Mouse (Mus musculus) neural tube, embryonic 15.5 days (tissue): ENCODE data around the gene Zc3h12d. TPM values are rescaled to one million over a fixed set of nuclear protein-coding genes. Genes with fewer than 3 reads are reported as not detected.

ENCODE experiments used
- ATAC-seq: fragments of 200-750 bp; cut with Nextera tagmentation; 2 replicates; pipeline ENCODE4 v1.8.0; 2017; ENCODE audit warnings: mild to moderate bottlenecking, moderate TSS enrichment, moderate library complexity; ENCODE audit not compliant: low FRiP score
- H3K27ac ChIP-seq: fragments of 300-500 bp; sonication (generic); replicated peaks from 2 replicates; pipeline ENCODE4 v1.5.1; 2015; ENCODE audit warnings: mild to moderate bottlenecking, inconsistent platforms
- H3K27me3 ChIP-seq: fragments of 300-500 bp; sonication (generic); replicated peaks from 2 replicates; pipeline ENCODE4 v1.6.1; 2015; ENCODE audit warnings: inconsistent platforms
- H3K36me3 ChIP-seq: fragments of 300-500 bp; sonication (generic); 2 replicates; pipeline ENCODE4 v1.6.1; 2015; ENCODE audit warnings: inconsistent platforms
- H3K4me1 ChIP-seq: fragments of 300-500 bp; sonication (generic); 2 replicates; pipeline ENCODE4 v1.6.1; 2015; ENCODE audit warnings: inconsistent platforms
- H3K4me2 ChIP-seq: fragments of 300-500 bp; sonication (generic); 2 replicates; pipeline ENCODE4 v1.6.1; 2015; ENCODE audit warnings: inconsistent platforms, mild to moderate bottlenecking, moderate library complexity
- H3K4me3 ChIP-seq: fragments of 300-500 bp; sonication (generic); replicated peaks from 2 replicates; pipeline ENCODE4 v1.5.1; 2015; ENCODE audit warnings: mild to moderate bottlenecking, inconsistent platforms
- H3K9ac ChIP-seq: fragments of 300-500 bp; sonication (generic); replicated peaks from 2 replicates; pipeline ENCODE4 v1.6.1; 2015; ENCODE audit warnings: mild to moderate bottlenecking, inconsistent platforms
- H3K9me3 ChIP-seq: fragments of 300-500 bp; sonication (generic); replicated peaks from 2 replicates; pipeline ENCODE4 v1.6.1; 2016; ENCODE audit warnings: inconsistent platforms
- WGBS: fragments of 180-500 bp; shearing (Covaris S2); methylation state at CpG from one replicate; pipeline ENCODE4 v1.1.7; 2015; ENCODE audit warnings: mixed read lengths; 5-methylcytosine and 5-hydroxymethylcytosine counted together
- microRNA-seq: library from miRNA; unstranded; fragments of <30 nt; microRNA quantifications from one replicate; pipeline ENCODE4, GENCODE M21; 2017
- polyA plus RNA-seq: library from polyadenylated mRNA; unstranded; fragments of >200 nt; fragmentation: Nextera tagmentation; extraction: Ambion mirVana; gene quantifications from 2 replicates; pipeline ENCODE4 v1.2.1, GENCODE M21; 2015

Gene Zc3h12d
- polyA plus RNA-seq, 1 experiment from 2014 or later = 0.19 TPM

DNA sequence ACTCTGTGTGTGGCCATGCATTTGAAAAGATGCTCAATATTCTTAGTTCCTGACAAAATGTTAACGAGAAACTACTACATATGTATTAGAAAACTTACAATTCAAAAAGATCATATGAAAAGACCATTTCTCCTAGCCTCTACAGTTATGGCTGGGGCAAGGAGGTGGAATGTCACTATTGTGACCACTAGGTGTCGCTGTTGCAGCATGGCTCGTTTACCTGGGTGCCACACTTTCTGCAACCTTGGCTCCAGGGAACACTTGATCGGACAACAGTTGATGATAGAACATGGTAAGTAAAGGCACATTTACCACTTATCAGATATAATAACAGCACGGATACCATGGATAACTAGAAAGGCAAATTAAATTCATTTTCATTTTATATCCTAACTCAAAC, 51.3 kb downstream of the Zc3h12d start:
- 6% methylated on average over 5 of the region's 5 CpGs for WGBS
- no peak overlapping the region for H3K4me2 ChIP-seq
- H3K9me3 ChIP-seq = no peaks in the 10 kb centered on the region
- no peaks in the 10 kb centered on the region for H3K27me3 ChIP-seq
- no peak overlapping the region for H3K9ac ChIP-seq
- H3K4me1 ChIP-seq = no peaks in the 10 kb centered on the region
- ATAC-seq = peak; percentile 82
- H3K4me3 ChIP-seq = no peak overlapping the region
- H3K27ac ChIP-seq = no peak overlapping the region
- no peaks in the 10 kb centered on the region for H3K36me3 ChIP-seq

DNA sequence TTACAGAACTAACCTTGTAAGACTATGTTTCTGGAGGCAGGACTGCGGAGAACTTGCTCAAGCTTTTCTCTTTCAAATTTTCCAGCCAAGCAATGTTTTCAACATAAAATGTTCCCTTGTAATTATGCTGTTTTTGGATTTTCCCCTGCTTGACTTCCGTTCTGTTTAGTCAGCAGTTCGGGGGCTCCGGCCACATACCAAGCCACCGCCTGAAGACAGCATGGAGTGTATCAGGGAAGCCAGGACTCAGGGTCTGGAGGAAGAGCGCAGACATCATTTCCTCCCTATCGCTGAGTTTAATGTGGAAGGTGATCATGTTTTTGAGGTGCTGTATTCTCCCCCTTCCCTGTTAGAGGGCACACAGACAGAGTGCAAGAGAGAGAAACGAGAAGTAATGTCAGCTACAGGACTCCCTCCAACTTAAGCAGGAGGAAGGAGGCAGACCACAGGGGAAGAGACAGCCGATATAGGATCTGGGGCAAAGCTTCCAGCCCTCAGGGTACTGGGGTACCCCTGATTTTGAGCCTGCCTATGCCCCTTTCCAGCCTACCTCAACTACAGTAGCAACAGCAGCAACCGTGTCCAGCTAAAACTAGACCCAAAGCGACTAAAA, 56.1 kb downstream of the Zc3h12d start:
- Histone ChIP-seq H3K4me1 (no peaks in the 10 kb centered on the region), H3K4me3 (no peak overlapping the region), H3K9ac (no peak overlapping the region), H3K9me3 (no peaks in the 10 kb centered on the region), H3K36me3 (no peaks in the 10 kb centered on the region), H3K4me2 (no peak overlapping the region), H3K27ac (no peak overlapping the region), H3K27me3 (no peaks in the 10 kb centered on the region)
- 91% methylated on average over 11 of the region's 11 CpGs for WGBS
- ATAC-seq = no peak

DNA sequence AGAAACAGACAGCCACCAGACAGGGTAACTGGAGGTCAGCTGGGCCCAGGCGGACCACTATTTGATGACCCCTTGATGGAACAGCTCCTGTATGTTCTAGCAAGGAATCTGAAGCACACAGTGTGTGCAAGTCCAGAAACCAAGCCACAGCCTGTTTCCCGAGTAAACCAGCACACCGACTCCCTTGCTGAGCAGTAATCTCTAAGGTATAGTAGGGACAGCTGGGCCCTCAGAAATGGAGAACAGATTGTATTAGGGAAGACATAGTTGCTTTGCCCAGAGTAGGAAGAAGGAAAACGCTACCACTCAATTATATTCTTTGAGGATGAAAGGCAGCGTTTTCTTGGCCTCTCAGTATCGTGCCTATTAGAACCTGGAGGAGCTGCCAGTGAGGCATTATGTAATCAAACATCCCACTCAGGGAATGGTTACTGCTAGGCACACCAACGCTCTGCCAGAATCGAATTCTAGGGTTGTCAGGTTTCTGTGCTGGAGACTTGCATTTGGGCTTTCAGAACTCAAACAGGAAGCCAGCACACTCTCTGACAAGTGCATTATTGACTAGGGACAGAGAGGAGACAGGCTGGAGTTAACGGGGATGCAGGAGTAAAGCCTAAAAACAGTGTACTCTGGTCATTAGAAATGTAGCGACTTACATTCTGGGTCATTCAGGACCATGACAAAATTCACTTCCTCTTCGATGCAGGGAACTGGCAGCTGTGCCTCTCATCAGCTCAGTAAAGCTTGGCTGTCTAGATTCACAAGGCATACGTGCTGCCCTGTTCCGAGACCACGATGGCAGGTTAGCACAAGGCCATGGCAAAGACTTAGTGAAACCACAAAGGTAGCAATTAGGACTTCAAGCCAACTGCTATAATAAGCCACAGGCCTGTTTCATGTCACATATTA, 68.7 kb downstream of the Zc3h12d start:
- H3K9ac ChIP-seq = no peak overlapping the region
- no peak overlapping the region for H3K4me2 ChIP-seq
- H3K4me3 ChIP-seq = no peak overlapping the region
- H3K9me3 ChIP-seq = no peaks in the 10 kb centered on the region
- ATAC-seq = no peak
- H3K36me3 ChIP-seq = peaks cover 40% of the 10 kb centered on the region
- H3K27me3 ChIP-seq = no peaks in the 10 kb centered on the region
- H3K4me1 ChIP-seq = no peaks in the 10 kb centered on the region
- WGBS = 90% methylated on average over 14 of the region's 14 CpGs
- no peak overlapping the region for H3K27ac ChIP-seq

DNA sequence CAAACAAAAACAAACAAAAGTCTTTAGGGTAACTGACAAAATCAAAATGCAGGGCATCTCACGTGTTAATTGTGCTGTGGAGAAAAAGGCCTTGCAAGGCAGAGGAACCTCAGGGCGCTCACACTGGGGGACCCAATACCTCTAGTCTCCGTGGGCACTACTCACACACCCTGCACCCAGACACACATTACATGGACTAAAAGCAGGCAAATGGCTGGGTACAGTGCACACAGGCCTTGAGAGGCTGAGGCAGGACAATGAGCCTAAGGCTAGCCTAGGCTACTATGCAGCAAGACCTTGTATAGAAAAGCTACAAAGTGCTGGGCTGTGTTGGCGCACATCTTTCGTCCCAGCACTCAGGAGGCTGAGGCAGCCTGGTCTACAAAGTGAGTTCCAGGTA, 71.9 kb downstream of the Zc3h12d start:
- ATAC-seq = no peak
- no peak overlapping the region for H3K9ac ChIP-seq
- H3K4me1 ChIP-seq = no peaks in the 10 kb centered on the region
- 97% methylated on average over 5 of the region's 5 CpGs for WGBS
- no peak overlapping the region for H3K27ac ChIP-seq
- H3K36me3 ChIP-seq = peaks cover 63% of the 10 kb centered on the region
- H3K4me2 ChIP-seq = no peak overlapping the region
- H3K27me3 ChIP-seq = no peaks in the 10 kb centered on the region
- H3K9me3 ChIP-seq = no peaks in the 10 kb centered on the region
- H3K4me3 ChIP-seq = no peak overlapping the region

DNA sequence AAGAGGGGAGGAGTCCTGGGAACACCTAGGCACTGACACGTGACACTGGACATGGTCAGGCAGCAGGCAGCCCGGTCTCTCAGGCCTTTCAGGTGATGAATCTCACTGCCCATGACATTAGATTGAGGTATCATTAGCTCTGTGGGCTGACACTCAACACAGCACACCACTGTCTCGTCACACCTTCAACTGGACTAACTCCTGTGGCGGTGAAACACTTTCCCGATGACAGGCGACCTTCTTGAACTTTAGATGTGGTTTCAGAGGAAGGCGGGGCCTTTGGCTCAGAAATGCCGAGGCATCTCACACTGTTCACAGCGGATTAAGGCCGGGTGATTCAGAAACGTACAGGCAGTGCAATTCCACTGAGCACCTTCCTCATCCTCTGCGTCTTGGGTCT, 74.9 kb downstream of the Zc3h12d start:
- Histone ChIP-seq H3K27me3 (no peaks in the 10 kb centered on the region), H3K9ac (no peak overlapping the region), H3K4me3 (no peak overlapping the region), H3K4me2 (no peak overlapping the region), H3K36me3 (peaks cover 57% of the 10 kb centered on the region), H3K9me3 (no peaks in the 10 kb centered on the region), H3K27ac (no peak overlapping the region), H3K4me1 (no peaks in the 10 kb centered on the region)
- no peak for ATAC-seq
- 96% methylated on average over 12 of the region's 12 CpGs for WGBS

DNA sequence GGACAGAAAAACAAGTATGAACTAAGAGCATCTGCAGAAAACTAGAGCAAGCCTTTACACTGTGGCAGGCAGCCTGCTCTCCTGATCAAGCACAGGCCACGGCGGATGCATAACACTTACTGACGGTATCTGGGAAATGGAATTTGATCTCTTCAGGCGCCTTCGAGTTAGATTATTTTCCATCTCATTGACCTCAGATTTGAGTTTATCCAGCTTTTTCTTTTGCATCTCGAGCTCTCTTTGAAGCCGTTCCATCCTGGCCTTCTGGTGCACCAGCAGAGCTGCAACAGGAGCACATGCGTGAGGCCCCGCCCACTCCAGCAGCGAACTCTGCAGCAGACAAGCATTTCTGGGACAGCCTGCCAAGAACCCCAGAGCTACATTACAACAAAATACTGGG, 79.0 kb downstream of the Zc3h12d start:
- H3K36me3 ChIP-seq = peaks cover 40% of the 10 kb centered on the region
- 0 out of 2 replicates have a peak, but pooled peaks cover 3% of the 10 kb centered on the region for H3K4me1 ChIP-seq
- 73% methylated on average over 10 of the region's 10 CpGs for WGBS
- H3K4me2 ChIP-seq = no peak overlapping the region
- ATAC-seq = no peak
- no peak overlapping the region for H3K9ac ChIP-seq
- no peak overlapping the region for H3K27ac ChIP-seq
- H3K27me3 ChIP-seq = no peaks in the 10 kb centered on the region
- H3K9me3 ChIP-seq = no peaks in the 10 kb centered on the region
- H3K4me3 ChIP-seq = no peak overlapping the region

Small RNA genes lying within 50 kb of the gene (microRNA-seq; reads per million reads assigned to microRNA genes)
- 1.0 reads per million for gene Mir5104

Other genes with a start within 250 kb of the Zc3h12d start
- 37.6 and 49.1 TPM in 2 replicates for gene Lrp11, start 242.7 kb upstream of the Zc3h12d start, polyA plus RNA-seq
- 28.3 and 34.4 TPM in 2 replicates for gene Nup43, start 165.0 kb upstream of the Zc3h12d start, polyA plus RNA-seq
- 187 and 194 TPM in 2 replicates for gene Pcmt1, start 151.3 kb upstream of the Zc3h12d start, polyA plus RNA-seq
- 7.7 and 7.8 TPM in 2 replicates for gene Lats1, start 151.3 kb upstream of the Zc3h12d start, polyA plus RNA-seq
- gene Katna1, start 106.5 kb upstream of the Zc3h12d start, polyA plus RNA-seq = 25.6 and 32.1 TPM in 2 replicates
- gene Ginm1, start 39.6 kb upstream of the Zc3h12d start, polyA plus RNA-seq = 54.0 and 58.5 TPM in 2 replicates
- gene Ppil4, start 39.6 kb upstream of the Zc3h12d start, polyA plus RNA-seq = 42.1 and 43.0 TPM in 2 replicates
- gene Tab2, start 123.8 kb downstream of the Zc3h12d start, polyA plus RNA-seq = 12.1 and 13.5 TPM in 2 replicates